Mouse (Mus musculus): ENCODE results near the gene Gm6020. TPM values are rescaled to one million over a fixed set of nuclear protein-coding genes. Genes with fewer than 3 reads are reported as not detected.
A peak's percentile ranks its signal among the peaks of the same experiment; 100 is the strongest.
"Not testable (repeated sequence)": the region's sequence is repeated elsewhere in the genome, so short reads cannot be mapped to it uniquely, and the experiment has no call there.

Gene Gm6020
- total RNA-seq (2021), result not detected
- long read RNA-seq, experiment 1, result 0 reads
- long read RNA-seq, experiment 2, result 0 reads

GRCm38 (mm10) chr19:61183590-61183989 is at the start of gene Gm6020:
Gm6020 (plus strand) TSS chr19:61183890.
- DNase-seq (ENCODE audit: low spot score in 2 of 2), result not testable (repeated sequence)

GRCm38 (mm10) chr19:61138655-61139054 is 45.0 kb upstream of the Gm6020 start:
- no peak for DNase-seq (ENCODE audit: low spot score in 2 of 2)

DNA sequence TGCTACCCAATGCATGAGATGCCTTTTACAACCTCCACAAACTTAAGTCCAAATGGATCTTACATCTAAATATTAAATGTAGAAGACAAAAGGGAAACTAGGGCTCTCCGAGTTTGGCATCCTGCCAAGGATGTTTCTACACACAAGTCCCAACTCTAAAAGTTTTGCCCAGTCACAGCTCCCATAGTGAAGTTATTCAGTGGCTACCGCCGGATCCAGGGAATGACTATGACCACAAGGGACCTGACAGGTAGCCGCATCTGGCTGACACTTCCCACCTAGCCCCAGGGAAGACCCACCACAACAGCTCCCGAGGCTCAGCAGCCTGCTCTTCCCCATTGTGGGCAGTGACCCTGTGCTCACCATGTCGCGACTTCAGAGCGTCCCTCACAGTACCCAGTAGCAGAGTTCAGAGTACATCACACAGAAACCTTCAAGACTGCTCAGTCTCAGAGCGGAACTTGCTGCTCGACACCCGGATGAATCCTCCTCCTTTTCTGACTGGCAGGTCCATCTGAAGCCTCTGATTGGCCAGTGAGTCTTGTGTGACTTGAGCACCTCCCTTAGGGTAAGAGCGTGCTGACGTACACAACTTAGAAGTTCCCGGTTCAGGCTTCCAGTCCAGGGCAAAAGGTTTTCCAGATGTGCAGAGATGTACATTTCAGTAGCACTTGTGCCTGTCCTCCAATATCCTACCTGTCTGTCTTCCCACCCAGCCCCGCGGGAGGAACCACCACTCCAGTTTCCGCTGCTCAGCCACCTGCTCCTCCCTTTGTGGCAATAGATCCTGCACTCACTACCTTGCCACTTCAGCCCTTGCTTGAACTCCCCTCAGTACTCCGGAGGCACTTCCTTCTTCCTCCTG is 43.1 kb upstream of the Gm6020 start, which contains the start of gene Zfp950:
TSS of gene Zfp950 (minus strand) at position 499 of the 865 bp plus-strand sequence.
- peak; percentile 70 to 90 for DNase-seq (ENCODE audit: low spot score in 2 of 2)

GRCm38 (mm10) chr19:61141299-61141698 is 42.4 kb upstream of the Gm6020 start:
- no peak for DNase-seq (ENCODE audit: low spot score in 2 of 2)

DNA sequence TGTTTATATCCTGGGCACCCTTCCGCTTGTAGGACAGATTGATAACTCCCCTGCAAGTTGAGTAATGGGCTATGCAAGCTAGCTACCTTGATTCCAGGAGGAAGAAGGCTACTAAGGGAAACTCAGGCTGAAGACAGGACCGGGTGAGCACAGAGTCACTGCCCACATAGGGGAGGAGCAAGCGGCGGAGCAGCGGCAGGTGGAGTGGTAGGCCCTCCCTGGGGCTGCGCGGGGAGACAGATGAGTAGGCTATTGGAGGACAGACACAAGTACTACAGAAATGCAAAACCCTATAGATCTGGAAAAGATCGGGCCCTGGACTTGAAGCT is 32.4 kb upstream of the Gm6020 start:
- DNase-seq (ENCODE audit: low spot score in 2 of 2), result no peak

GRCm38 (mm10) chr19:61151701-61152420 is 31.8 kb upstream of the Gm6020 start:
- DNase-seq (ENCODE audit: low spot score in 2 of 2), result no peak

GRCm38 (mm10) chr19:61175756-61176324 is 7.8 kb upstream of the Gm6020 start, which contains the start of gene Gm7102:
Gm7102 (minus strand) TSS chr19:61176309.
- no peak for DNase-seq (ENCODE audit: low spot score in 2 of 2)

- peak; percentile 86 to 89 for DNase-seq (ENCODE audit: low spot score in 2 of 2)
These were observed 15.6 kb downstream of the Gm6020 start for GRCm38 (mm10) chr19:61199316-61199715.

- DNase-seq (ENCODE audit: low spot score in 2 of 2), result peak; percentile 11 to 19
These were observed 16.1 kb downstream of the Gm6020 start for GRCm38 (mm10) chr19:61199836-61200235.

DNA sequence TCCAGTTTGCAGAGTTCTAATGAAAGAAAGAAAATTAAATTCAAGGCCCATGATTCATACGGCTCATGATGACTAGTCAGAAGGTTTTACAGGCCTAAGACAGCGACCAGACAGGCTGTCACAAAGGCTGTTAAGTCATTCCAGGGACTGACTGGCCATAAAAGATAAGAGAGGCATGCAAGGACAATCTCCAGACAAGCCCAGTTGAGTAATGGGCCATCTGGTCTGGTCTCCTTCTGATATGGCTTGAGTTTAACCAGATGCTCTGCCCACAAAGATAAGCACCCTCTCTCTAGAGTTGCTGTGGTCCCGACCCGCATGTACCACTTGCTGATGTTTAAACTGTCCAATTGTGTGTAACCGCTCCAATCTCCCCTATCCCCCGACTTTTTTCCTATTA is 23.8 kb downstream of the Gm6020 start:
- DNase-seq (ENCODE audit: low spot score in 2 of 2), result not testable (repeated sequence)

DNA sequence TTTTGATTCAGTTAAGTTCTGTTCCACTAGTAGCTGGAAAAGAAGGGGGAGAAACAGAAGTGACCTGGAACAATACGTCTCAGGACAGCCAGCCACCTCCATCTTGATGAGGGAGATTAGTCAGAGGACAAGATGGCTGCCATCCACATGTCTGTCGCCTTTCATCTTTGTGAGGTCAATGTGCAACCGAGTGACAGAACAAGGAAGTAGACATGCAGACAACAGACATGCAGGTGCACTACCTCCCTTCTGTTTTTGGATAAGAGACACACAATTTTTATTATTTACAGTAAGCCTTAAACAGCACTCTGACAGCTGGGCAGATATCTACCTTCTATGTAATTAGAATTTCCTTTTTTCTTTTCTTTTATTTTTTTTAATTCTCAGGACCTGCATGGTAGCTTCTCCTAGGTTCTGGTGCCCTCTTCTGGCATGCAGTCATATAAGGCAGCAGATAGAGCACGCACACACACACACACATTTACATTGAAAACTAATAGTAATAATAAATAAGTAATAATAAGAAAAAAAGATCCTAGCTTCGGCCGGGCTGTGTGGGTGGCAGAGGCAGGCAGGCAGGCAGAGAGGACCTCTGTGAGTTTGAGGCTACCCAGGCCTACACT is 40.1 kb downstream of the Gm6020 start:
- DNase-seq (ENCODE audit: low spot score in 2 of 2), result peak in 1 of 2 experiments; percentile 6

DNA sequence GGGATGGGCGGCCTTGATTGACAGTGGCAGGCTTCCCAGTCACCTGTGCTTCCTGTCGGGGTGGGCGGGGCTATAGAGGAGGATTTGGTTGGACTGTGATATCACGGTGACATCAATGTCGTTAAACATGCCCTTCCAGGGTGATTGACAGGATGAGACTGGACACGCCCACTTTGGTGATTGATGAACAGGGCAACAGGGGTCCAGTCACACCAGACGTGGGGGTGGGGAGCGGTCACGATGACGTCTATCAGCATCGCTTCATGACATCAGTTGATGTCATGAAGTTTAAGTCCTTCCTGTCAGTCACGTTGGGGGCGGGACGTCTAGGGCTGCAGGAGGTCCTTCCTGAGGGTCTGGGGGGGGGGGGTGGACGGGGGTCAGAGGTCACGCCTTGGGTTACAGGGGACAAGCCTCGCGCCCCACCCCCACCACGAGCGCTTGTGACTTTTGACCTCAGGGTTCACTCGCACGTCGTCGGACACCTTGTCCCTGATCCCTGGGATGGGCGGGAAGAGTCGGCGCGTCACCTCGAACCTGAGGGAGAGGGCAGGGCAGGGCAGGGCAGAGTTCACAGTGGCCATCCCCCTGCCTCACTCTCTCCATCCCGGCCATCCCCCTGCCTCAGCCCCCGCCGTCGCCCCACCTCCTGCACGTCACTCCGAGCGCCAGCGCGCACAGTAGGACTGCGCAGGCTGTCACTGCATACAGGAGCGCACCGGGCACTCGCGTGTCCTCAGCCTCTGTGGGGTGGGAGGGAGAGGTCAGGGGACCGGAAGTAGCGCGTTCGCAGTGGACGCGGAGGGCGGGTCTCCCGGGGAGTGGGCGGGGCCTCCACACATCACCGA is 41.2 kb downstream of the Gm6020 start:
- DNase-seq (ENCODE audit: low spot score in 2 of 2), result peak; percentile 3 to 20

- peak; percentile 88 to 92 for DNase-seq (ENCODE audit: low spot score in 2 of 2)
These were observed 42.1 kb downstream of the Gm6020 start for GRCm38 (mm10) chr19:61225526-61226400.

- DNase-seq (ENCODE audit: low spot score in 2 of 2), result peak; percentile 81 to 88
These were observed 42.8 kb downstream of the Gm6020 start for GRCm38 (mm10) chr19:61226401-61226927.

DNA sequence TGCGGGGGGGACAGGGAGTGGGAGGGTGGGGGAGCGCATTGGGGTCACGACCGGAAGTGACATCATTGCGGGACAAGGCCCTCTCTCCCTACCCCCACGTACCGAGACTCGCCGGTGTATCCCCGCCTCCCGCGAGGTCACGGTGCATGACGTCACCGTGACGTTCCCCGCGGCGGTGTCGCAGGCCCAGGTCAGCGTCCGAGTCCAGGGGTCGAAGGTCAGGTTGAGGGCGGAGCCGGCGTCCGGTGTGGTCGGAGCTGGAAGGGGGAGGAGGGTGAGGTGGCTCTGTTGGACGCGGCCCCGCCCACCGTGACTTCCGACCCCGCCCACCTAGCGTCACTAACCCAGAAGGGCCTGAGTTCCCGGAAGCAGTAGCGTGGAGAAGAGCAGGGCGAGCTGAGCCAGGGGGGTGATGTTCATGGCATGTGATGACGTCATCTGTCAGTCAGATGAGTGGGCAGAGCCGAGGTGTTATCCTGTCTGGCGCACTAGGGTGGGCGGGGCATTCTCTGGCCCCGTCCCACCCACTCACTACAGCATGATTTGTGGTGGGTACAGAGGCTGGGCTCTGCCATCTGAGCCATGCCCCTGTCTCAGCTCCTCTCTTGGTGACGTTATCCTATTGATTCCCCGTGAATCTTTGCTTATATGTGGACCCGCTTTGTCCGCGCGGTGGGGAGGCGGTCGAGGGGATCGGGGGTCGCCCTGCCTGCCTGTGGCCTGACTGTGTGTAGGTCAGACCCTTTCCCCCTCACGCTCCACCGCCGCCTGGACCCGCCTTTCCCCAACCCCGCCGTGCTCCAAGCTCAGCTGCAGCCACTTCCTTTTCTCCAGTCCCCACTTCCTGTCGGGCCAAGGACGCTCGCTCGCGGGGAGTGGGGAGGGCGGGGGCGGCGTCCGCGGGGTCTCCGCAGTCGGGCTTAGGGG is 43.5 kb downstream of the Gm6020 start:
- peak; percentile 86 to 89 for DNase-seq (ENCODE audit: low spot score in 2 of 2)

GRCm38 (mm10) chr19:61227941-61228701 is 44.4 kb downstream of the Gm6020 start, which contains the start of gene Csf2ra:
Csf2ra (minus strand) TSS chr19:61228429.
- DNase-seq (ENCODE audit: low spot score in 2 of 2), result peak; percentile 10 to 20

Data from layer of hippocampus, postnatal 14 days (tissue).